Mouse (Mus musculus) subcutaneous adipose tissue, adult 2 months (tissue): ENCODE results near the gene Snx33. TPM values are rescaled to one million over a fixed set of nuclear protein-coding genes. Genes with fewer than 3 reads are reported as not detected.

Source experiments
- polyA plus RNA-seq: library from polyadenylated mRNA; depleted of rRNA; stranded (reverse); fragments of >200 nt; gene quantifications from 2 replicates; pipeline ENCODE4 v1.2.3, GENCODE M21; 2012; ENCODE audit warnings: low replicate concordance; rRNA removed

The Snx33 gene
- polyA plus RNA-seq, result 19.4 and 22.6 TPM in 2 replicates

GRCm38 (mm10) chr9:56928041-56928811, at the start of gene Snx33:
TSS of gene Snx33 (minus strand) at chr9:56928371.

DNA sequence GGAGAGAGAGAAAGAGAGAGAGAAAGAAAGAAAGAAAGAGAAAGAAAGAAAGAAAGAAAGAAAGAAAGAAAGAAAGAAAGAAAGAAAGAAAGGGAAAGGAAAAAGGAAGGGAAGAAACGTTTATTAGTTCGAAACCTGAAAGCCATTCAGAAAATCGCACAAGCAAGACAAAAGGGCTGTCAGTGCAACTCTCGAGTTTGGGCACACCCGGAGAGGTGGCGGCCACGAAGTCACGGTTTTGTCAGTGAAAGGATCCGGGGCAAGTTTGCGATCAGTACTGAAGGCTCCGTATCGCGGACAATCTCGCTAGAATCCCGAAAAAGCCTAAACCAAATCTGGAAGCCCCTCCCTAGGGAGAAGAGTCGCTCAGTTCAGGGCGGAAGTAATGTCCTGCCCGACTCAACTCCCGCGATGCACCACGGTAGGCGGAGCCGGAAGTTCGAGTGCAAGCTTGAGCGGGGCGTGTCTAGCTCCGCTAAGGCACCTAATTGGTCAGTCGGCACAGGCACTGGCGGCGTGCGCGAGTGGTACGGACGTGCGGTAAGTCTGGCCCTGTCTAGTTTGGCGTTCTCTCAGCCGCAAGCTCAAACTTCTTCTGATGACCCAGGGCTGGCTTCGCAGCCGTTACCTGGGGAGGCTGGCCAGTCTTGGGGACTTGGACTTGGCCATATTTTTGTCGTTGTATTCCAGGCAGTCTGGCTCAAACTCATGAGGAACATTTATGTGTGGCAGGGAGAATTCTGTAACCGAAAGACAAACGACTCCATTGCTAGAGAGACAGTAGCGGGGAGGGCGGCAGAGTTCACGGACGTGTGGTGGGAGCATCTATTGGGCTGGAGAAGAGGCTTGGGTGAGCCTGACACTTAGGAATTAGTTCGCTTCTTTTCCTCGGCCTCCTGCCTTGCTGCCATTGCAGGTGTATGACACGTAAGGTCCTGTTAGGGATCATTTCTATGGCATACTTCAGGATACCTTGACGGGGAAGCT, 22.5 kb upstream of the Snx33 start, which contains the start of gene Snupn:
Gene Snupn (plus strand): TSS at position 465 of the 987 bp plus-strand sequence.

DNA sequence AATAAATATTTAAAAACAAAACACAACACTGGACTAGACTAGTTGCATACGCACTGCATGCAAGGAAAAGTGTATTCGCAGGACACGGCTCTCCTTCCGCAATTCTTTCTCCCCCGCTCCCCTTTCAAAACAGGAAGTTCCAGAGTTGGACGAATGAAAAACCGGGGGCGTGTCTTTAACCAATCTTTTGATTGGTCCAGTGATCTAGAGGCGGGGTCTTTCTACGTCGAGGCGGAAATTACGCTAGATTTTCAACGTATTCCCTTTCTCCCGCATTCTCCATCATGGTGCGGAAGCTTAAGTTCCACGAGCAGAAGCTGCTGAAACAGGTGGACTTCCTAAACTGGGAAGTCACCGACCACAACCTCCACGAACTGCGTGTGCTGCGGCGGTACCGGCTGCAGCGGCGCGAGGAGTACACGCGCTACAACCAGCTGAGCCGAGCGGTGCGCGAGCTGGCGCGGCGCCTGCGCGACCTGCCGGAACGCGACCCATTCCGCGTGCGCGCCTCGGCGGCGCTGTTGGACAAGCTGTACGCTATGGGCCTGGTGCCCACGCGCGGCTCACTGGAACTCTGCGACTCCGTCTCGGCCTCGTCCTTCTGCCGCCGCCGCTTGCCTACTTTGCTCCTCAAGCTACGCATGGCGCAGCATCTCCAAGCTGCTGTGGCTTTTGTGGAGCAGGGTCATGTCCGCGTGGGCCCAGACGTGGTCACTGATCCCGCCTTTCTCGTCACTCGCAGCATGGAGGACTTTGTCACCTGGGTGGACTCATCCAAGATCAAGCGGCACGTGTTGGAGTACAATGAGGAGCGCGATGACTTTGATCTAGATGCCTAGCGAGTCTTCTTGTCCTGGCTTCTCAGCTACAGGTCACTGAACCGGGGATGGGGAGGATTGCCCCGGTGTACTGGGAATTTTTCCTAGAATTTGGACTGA, 9.3 kb upstream of the Snx33 start, which contains the start of gene Imp3:
Gene Imp3 (plus strand): TSS at position 253 of the 938 bp plus-strand sequence.

Other genes with a start within 250 kb of the Snx33 start
- gene Lingo1, start 131.9 kb downstream of the Snx33 start, polyA plus RNA-seq, result 1.3 and 13.0 TPM in 2 replicates
- gene Odf3l1, start 63.7 kb downstream of the Snx33 start, polyA plus RNA-seq, result 17.7 and 47.0 TPM in 2 replicates
- gene Cspg4, start 63.3 kb downstream of the Snx33 start, polyA plus RNA-seq, result 44.0 and 47.2 TPM in 2 replicates
- 107 and 219 TPM in 2 replicates for gene Imp3, start 9.1 kb upstream of the Snx33 start, polyA plus RNA-seq
- gene Snupn, start 22.5 kb upstream of the Snx33 start, polyA plus RNA-seq, result 6.4 and 8.6 TPM in 2 replicates
- gene Ptpn9, start 66.6 kb upstream of the Snx33 start, polyA plus RNA-seq, result 29.8 and 43.5 TPM in 2 replicates
- gene Sin3a, start 143.7 kb upstream of the Snx33 start, polyA plus RNA-seq, result 51.1 and 109 TPM in 2 replicates
- 227 and 273 TPM in 2 replicates for gene Man2c1, start 202.3 kb upstream of the Snx33 start, polyA plus RNA-seq
- gene Neil1, start 219.9 kb upstream of the Snx33 start, polyA plus RNA-seq, result 13.9 and 17.0 TPM in 2 replicates
- gene Commd4, start 230.0 kb upstream of the Snx33 start, polyA plus RNA-seq, result 143 and 173 TPM in 2 replicates